Mouse (Mus musculus) neutrophil, adult 5-6 weeks (primary cell): ENCODE data around the gene Dpyd. TPM values are rescaled to one million over a fixed set of nuclear protein-coding genes. Genes with fewer than 3 reads are reported as not detected.

ENCODE experiments used
- ATAC-seq: fragments of 151-379, 151-347 bp; 2 replicates; pipeline ENCODE4 v1.8.0; 2017; ENCODE audit warnings: mild to moderate bottlenecking, moderate TSS enrichment; ENCODE audit not compliant: insufficient number of reproducible peaks, poor library complexity, low FRiP score, severe bottlenecking; ENCODE audit errors: extremely low read depth
- total RNA-seq: library from RNA; stranded (forward); fragments of 200-1000 nt; gene quantifications from 2 replicates; pipeline ENCODE4 v1.2.3, GENCODE M21; 2017

Gene Dpyd
- total RNA-seq, 1 experiment from 2014 or later: not detected

DNA sequence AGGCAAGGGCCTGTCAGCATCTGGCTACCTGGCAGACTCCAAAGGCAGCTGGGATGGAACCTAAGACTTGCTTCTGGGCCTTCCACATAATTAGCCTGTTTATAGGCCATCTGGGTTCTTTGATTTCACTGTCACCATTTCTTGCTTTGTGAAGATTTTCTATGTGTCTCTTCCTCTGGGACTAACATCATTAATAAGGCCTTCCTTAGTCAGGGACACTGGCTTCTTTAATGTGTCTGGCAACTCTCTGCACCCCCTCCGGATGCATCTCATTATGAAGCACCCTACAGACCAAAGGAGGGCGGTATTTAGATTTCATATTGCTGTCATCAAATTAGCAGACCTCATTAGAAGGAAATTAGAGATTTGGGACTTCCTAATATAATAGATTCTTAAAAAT lies 885.6 kb downstream of the Dpyd start:
- ATAC-seq: no peak

DNA sequence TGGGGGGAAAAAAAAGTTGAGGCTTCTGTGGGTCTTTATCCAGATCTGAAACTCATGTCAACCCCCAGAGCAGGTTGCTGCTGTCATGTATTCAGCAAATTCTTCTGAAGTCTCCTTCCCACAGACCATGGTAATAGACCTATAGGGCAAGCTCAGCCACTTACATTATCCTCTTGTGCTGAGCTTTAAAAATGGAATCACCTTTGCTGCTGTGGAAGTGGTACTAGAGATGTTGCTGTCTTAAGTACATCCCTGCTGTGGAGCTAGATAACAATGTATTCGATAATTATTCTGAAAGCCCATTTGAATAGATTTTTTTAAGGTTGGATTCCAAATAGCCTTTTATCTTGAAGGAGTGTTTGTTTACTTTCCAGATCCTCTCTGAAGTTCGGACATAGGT lies 902.1 kb downstream of the Dpyd start:
- ATAC-seq: no peak

DNA sequence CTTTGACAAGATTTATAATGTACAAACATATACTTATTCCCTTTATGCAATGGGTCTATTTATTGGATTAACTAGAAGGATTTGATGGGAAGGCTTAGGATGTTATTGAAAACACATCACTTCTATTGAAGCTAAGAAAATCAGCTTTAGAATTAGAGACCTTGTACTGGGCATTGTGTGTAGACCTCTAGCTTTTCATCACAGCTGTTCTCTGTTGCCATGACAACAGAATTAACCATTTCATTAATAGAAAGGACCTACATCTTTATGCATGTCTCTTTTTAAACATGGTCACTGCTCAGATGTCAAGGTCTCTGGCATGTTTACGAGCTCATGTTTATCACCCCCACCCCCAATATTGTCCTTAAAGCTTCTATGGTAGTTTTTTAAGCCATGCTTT lies 902.5 kb downstream of the Dpyd start:
- ATAC-seq: no peak

DNA sequence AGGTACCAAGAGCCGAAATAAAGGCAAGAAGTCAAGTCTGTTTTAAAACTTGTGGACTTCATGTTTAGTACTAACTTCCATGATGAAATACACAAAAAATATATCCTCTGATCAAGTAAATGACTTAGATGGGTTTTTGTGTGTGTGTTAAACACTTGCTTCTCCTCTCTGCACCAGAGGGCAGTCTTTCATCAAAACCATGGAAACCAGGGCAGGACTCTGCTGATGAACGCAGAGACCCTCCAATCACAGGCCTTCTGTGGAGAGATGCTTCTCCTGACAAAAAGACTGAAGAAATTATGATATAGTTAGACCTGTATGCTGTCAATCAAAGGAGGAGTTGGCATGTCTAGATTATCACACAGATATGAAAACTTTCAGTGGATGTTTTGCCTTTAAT lies 905.8 kb downstream of the Dpyd start:
- no peak for ATAC-seq
